Mouse (Mus musculus): ENCODE measurements around the gene Gm13124.
"Not testable (repeated sequence)": the region's sequence is repeated elsewhere in the genome, so short reads cannot be mapped to it uniquely, and the experiment has no call there.

Gm13124 gene

GRCm38 (mm10) chr4:144565034-144565433, at the start of gene Gm13124:
Gm13124 (minus strand) TSS chr4:144565134.
- DNase-seq: no peak

- no peak for DNase-seq
Measured at GRCm38 (mm10) chr4:144614586-144614985, 49.7 kb upstream of the Gm13124 start.

- DNase-seq: no peak
Measured at GRCm38 (mm10) chr4:144613407-144613806, 48.5 kb upstream of the Gm13124 start, which contains the start of gene Aadacl4. Aadacl4 (plus strand) TSS chr4:144613707.

GRCm38 (mm10) chr4:144592790-144593189, 27.9 kb upstream of the Gm13124 start:
- no peak for DNase-seq

- not testable (repeated sequence) for DNase-seq
Measured at GRCm38 (mm10) chr4:144586207-144586606, 21.3 kb upstream of the Gm13124 start.

GRCm38 (mm10) chr4:144567752-144568151, 2.8 kb upstream of the Gm13124 start:
- DNase-seq: no peak

GRCm38 (mm10) chr4:144561205-144561604, 3.7 kb downstream of the Gm13124 start:
- DNase-seq: no peak

- peak; percentile 17 for DNase-seq
Measured at GRCm38 (mm10) chr4:144559792-144560191, 5.1 kb downstream of the Gm13124 start.

- no peak for DNase-seq
Measured at GRCm38 (mm10) chr4:144551156-144551555, 13.8 kb downstream of the Gm13124 start.

GRCm38 (mm10) chr4:144545339-144545738, 19.6 kb downstream of the Gm13124 start:
- not testable (repeated sequence) for DNase-seq

- no peak for DNase-seq
Measured at GRCm38 (mm10) chr4:144544689-144545088, 20.2 kb downstream of the Gm13124 start.

GRCm38 (mm10) chr4:144519522-144519921, 45.4 kb downstream of the Gm13124 start, which contains the start of gene 9430007A20Rik:
9430007A20Rik (plus strand) TSS chr4:144519822.
- no peak for DNase-seq

GRCm38 (mm10) chr4:144506518-144506917, 58.4 kb downstream of the Gm13124 start:
- no peak for DNase-seq
